Mouse (Mus musculus): ENCODE results near the gene Gm17490. TPM values are rescaled to one million over a fixed set of nuclear protein-coding genes. Genes with fewer than 3 reads are reported as not detected.
"Not testable (repeated sequence)": the region's sequence is repeated elsewhere in the genome, so short reads cannot be mapped to it uniquely, and the experiment has no call there.

Gm17490 gene
- total RNA-seq, 2 experiments from 2014 or later = not detected

- no peak for DNase-seq
Observed at GRCm38 (mm10) chr2:11623726-11624125, 2.3 kb downstream of the Gm17490 start.

GRCm38 (mm10) chr2:11623173-11623572, 2.9 kb downstream of the Gm17490 start:
- no peak for DNase-seq

GRCm38 (mm10) chr2:11619598-11619997, 6.5 kb downstream of the Gm17490 start:
- DNase-seq = no peak

- no peak for DNase-seq
Observed at GRCm38 (mm10) chr2:11616846-11617245, 9.2 kb downstream of the Gm17490 start.

DNA sequence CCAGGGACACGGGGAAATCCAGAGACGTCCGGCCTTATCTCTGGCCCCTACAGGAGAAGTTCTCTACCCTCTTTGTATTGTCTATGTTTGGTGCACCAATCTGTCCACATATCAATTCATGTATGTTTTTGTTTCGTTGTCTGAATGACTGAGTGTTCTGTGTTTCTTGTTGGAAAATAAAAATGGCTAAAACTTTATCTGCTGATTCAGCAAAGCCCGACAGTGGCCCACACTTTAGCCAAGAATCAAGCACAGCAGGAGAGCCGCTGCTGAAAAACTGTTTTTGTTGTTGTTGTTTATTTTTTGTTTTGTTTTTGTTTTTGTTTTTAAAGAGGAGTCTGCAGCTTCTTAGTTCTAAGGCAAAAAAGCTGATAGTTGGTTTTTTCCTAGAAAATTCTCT, 13.1 kb downstream of the Gm17490 start:
- DNase-seq = not testable (repeated sequence)

DNA sequence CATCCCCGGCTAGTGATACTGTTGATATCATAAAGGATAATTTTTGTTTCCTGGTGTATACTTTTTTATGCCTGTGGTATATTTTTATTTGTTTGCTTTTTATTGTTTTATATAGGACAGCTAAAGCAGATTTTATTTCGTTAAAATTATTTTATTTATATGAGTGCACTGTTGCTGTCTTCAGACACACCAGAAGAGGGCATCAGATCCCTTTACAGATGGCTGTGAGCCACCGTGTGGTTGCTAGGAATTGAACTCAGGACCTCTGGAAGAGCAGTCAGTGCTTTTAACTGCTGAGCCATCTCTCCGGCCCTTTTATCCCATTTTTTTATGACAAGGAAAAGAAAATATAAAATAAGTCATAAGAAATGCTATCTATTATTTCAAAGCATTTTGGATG, 19.3 kb downstream of the Gm17490 start:
- DNase-seq = not testable (repeated sequence)

DNA sequence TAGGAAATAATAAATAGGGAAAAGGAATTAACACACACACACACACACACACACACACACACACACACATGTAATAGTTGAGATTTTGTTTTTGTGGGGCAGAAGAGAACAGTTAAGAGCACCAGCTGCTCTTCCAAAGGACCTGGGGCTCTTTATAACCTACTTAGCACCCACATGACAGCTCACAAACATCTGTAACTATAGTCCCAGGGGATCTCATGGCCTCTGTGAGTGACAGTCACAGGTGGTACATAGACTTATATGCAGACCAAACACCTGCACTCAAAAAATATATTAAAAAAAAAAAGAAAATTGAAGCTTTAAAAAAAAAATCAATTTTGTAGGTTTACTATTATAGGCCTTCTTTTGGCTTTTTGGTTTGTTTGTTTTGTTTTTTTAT, 21.2 kb downstream of the Gm17490 start:
- DNase-seq = no peak

- no peak for DNase-seq
Observed at GRCm38 (mm10) chr2:11604053-11604452, 22.0 kb downstream of the Gm17490 start, which contains the start of gene Rbm17. Gene Rbm17, minus strand, starts transcription at chr2:11604153.

GRCm38 (mm10) chr2:11602506-11603489, 23.3 kb downstream of the Gm17490 start:
- DNase-seq = peak; percentile 91

DNA sequence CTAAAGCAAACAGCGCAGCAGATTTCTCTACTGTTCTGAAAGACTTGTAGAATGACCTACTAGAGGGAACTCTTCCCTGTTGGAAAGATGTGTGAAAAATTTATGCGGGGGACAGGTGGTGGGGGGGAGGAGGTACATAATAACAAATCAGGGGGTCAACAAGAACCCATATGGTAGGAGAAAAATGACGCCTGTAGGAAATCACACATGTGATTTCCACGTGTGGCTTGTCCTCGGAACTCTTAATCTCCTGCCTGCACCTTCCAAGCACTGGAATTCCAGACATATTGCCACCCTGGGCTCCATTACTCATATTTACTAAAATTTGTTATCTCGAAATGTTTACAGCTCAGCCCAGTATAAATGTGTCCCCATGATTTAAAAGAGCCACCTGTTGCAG, 24.3 kb downstream of the Gm17490 start:
- DNase-seq = no peak

DNA sequence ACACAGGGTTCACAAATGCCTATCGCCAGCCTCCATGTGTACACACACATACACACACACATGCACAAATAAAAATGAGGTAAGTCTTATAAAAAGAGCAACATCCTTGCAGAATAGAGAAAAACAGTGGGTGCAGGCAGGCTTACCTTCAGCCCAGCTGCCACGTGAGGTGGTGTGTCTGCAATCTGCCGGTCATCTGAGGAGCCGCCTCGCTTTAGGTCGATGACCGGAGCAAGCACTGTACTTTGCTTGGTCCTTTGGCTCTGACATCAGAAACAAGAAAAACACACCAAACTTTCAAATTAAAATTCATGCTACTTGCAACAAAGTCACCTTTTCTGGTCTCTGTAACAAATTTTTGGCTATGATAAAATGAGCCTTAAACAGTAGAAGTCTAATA, 28.2 kb downstream of the Gm17490 start:
- no peak for DNase-seq

DNA sequence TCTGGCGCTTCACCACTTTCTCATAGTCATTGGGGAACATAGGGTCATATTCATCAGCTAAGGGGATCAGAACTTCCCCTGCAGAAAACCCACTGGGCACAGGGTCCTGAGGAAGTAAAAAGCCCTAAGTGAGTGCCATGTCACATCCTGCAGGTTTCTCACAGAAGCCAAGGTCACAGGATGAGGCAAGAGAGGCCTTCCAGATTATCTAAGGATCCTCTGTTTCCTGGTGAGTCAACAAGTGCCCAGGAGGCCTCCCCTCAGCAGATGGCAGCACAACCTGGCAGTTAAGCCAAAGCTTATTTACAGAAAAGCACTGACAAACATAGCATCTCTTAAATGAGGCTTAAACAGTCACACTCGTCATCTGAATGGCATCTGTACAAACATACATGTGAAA, 29.4 kb downstream of the Gm17490 start:
- no peak for DNase-seq

DNA sequence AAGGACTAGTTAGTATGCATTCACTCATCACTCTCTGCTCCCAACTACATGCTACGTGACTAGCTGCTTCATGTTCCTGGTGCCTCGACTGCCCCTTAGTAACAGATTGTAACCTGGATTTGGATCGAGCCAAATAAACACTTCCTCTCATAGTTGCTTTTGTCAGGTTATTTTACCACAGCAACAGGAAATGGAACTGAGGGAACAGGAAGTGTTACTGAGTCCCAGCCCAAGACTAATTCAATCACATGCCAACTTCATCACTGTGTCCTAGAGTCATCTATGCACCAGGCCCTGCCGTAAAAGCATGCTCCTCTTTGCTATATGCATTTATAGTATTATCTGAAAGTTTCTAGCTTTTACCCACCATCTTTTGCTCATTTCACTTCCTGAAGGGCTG, 38.1 kb downstream of the Gm17490 start:
- DNase-seq = no peak

- no peak for DNase-seq
Observed at GRCm38 (mm10) chr2:11579399-11579798, 46.7 kb downstream of the Gm17490 start.

GRCm38 (mm10) chr2:11578187-11578586, 47.9 kb downstream of the Gm17490 start:
- no peak for DNase-seq

Other genes starting within 250 kb of the Gm17490 start
- gene Pfkfb3, start 72.2 kb downstream of the Gm17490 start, total RNA-seq (2021) = 100 to 1,000 TPM in 1 of 2 experiments, 10 to 100 TPM in 1; 46.4 to 185 TPM
- 10 to 100 TPM; 44.1 to 55.2 TPM for gene Rbm17, start 22.1 kb downstream of the Gm17490 start, total RNA-seq (2021)
- under 1 TPM; 0.35 to 0.46 TPM for gene Il2ra, start 16.5 kb upstream of the Gm17490 start, total RNA-seq (2021)
- 10 to 100 TPM; 24.7 to 26.6 TPM for gene Il15ra, start 79.0 kb upstream of the Gm17490 start, total RNA-seq (2021)
- gene Fbh1, start 151.3 kb upstream of the Gm17490 start, total RNA-seq (2021) = 10 to 100 TPM; 29.9 to 30.1 TPM
- 10 to 100 TPM; 25.1 to 25.5 TPM for gene Ankrd16, start 151.6 kb upstream of the Gm17490 start, total RNA-seq (2021)

Data from gastrocnemius, postnatal 25 days (tissue).